Mouse (Mus musculus) adrenal gland, postnatal 14 days (tissue): ENCODE results near the gene Kcna4. TPM values are rescaled to one million over a fixed set of nuclear protein-coding genes. Genes with fewer than 3 reads are reported as not detected.

Source experiments
- DNase-seq: peaks from one replicate; pipeline ENCODE4 v3.0.0; 2021; ENCODE audit warnings: mixed read lengths
- long read RNA-seq, 2 experiments: library from polyadenylated mRNA; stranded (forward); transcript quantifications; one replicate each; pipeline ENCODE4 v2.0.0; 2021
- total RNA-seq: library from RNA; stranded (reverse); gene quantifications from 2 replicates; pipeline ENCODE4 v1.2.3, GENCODE M21; 2021

The Kcna4 gene
- total RNA-seq: 0.22 and 0.30 TPM in 2 replicates
- long read RNA-seq, experiment 1: 0 reads
- long read RNA-seq, experiment 2: 0 reads

DNA sequence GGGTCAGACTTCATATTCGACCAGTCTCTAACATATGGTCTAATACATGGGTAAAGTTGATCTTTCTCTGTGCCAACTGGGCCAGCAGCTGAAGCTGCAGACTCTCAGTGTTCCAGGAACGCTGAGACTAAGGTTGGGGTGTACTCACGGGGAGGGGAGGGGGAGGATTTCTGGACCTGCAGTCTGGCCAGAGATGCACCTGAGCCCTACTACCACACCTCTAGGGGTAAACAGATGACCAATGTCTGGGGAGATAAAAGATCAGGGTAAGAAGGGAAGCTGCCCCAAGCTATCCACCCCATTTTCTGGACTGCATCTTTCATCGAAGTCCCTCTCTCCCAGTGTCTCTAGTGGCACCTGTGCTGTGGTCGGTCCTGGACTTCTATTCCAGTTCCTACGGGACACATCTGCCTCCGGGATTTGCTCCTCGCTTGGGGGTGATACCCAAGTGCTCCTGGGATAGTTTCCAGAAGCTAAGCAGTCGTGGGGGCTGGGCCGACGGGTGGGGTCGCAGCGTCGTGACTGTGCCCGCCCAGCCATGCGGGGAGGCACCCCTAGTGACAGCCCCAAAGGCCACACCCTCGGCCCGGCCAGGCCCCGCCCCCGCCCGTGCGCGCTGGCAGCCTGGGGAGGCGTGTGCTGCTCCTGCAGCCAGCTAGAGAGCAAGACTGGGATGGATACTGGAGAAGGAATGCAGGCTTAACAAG, at the start of gene Kcna4:
Kcna4 (plus strand) TSS at position 650 of the 707 bp plus-strand sequence.
- peak; percentile 48 for DNase-seq

GRCm38 (mm10) chr2:107258091-107258490, 32.3 kb upstream of the Kcna4 start:
- no peak for DNase-seq

GRCm38 (mm10) chr2:107266251-107266650, 24.2 kb upstream of the Kcna4 start:
- no peak for DNase-seq

- no peak for DNase-seq
Measured at GRCm38 (mm10) chr2:107270050-107270449, 20.4 kb upstream of the Kcna4 start.

GRCm38 (mm10) chr2:107290697-107291019, 219 bp downstream of the Kcna4 start:
- DNase-seq: no peak

- DNase-seq: no peak
Measured at GRCm38 (mm10) chr2:107291142-107291541, 703 bp downstream of the Kcna4 start.

- no peak for DNase-seq
Measured at GRCm38 (mm10) chr2:107294521-107294920, 4.1 kb downstream of the Kcna4 start.

- no peak for DNase-seq
Measured at GRCm38 (mm10) chr2:107301886-107302285, 11.4 kb downstream of the Kcna4 start.

DNA sequence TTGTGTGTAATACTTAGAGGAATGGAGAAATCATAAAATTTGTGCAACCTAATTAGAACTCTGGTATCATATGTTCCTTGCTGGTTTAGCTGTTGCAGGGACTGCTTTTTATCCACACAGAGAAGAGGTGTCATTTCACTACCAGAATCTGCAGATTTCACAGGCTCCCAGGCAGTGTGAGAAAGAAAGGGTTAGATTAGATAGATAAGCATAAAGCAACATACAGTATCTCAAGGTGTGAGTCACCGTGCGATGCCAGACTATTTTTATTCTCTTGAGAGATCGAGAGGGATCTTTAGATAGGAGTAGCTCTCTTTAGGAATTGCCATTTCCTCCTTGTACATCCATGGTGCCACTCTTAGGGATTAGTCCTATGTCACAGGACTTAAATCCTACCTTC, 14.3 kb downstream of the Kcna4 start:
- no peak for DNase-seq

- no peak for DNase-seq
Measured at GRCm38 (mm10) chr2:107306077-107306476, 15.6 kb downstream of the Kcna4 start.

- no peak for DNase-seq
Measured at GRCm38 (mm10) chr2:107318636-107319035, 28.2 kb downstream of the Kcna4 start.

- no peak for DNase-seq
Measured at GRCm38 (mm10) chr2:107321596-107322226, 31.3 kb downstream of the Kcna4 start.

DNA sequence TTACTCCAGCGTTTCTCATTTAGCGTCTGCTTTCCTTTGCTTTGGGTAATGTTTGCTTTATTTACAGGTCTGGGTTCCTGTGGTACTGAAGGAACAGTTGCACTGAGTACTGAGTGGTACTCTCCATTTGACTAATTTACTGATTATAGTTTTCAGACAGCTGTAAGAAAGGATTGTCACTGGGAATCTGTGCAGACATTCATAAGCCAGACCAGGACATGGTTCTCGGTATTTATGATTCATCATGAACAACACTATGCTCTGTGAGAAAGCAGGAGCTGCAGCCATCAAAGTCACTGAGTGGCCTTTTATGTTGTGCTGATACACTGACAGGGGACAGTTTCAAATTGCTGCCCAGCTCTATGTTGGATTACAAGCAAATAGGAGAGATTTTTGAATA, 33.7 kb downstream of the Kcna4 start:
- no peak for DNase-seq

DNA sequence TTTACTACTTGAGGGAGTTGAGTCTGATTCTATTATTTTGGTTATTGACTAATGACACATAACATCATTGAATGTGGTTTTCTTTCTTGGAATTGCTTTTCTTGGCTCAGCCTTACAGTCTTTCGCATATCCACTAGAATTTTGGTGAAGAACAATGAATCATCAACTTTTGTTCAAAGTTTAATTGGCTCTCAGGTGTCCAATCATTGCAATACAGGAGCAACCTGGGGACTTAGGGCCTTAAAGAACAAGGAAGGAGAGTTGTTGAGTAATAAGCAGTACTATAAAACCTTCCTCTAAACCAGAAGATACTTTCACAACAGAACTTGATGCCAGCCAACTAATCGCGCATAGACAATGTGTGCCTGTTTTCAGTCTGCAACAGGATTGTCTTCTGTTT, 36.8 kb downstream of the Kcna4 start:
- DNase-seq: no peak

GRCm38 (mm10) chr2:107341291-107341690, 50.9 kb downstream of the Kcna4 start:
- DNase-seq: no peak

GRCm38 (mm10) chr2:107344807-107345206, 54.4 kb downstream of the Kcna4 start:
- no peak for DNase-seq

GRCm38 (mm10) chr2:107345299-107345698, 54.9 kb downstream of the Kcna4 start:
- DNase-seq: no peak

Other genes with a start within 250 kb of the Kcna4 start
- not detected in 2 replicates for gene Fshb, start 231.0 kb upstream of the Kcna4 start, total RNA-seq